10 mouse cellular contexts compared by ENCODE assay signal in genomic region chr5:103803927-103804590, GRCm38 (mm10).
DNase-seq lines count a peak whose midpoint lies in the region; ATAC-seq and TF ChIP-seq lines count a peak whose summit lies in the region.
"Had no signal": no experiment of that assay in that cellular context is flagged by ENCODE, and none has a peak within 500 bp of the region (broad histone marks: within the 10 kb centered on the region; RNA-seq: fewer than 3 reads in every experiment).

No protein-coding gene starts in this region.

- peak overlapping the region; percentile 41; the same call in 1 of the 2 replicates for H3K27ac ChIP-seq in intestine, postnatal 0 days (ENCODE audit: low read depth, low read length)
- H3K27ac ChIP-seq in intestine, embryonic 16.5 days (ENCODE audit: low read length), result no peak overlapping the region
- no peak overlapping the region for H3K27ac ChIP-seq in kidney, embryonic 14.5 days (ENCODE audit: low read depth, low read length)
- H3K27ac ChIP-seq: limb, embryonic 15.5 days had no signal

- H3K4me1 ChIP-seq in intestine, postnatal 0 days (replicated peaks; ENCODE audit: control insufficient read depth, insufficient read depth, low read length), result peaks cover 13% of the 10 kb centered on the region
- peaks cover 11% of the 10 kb centered on the region for H3K4me1 ChIP-seq in intestine, embryonic 16.5 days (ENCODE audit: control insufficient read depth, insufficient read depth, low read length)
- peaks cover 5% of the 10 kb centered on the region; the same call in 1 of the 2 replicates for H3K4me1 ChIP-seq in kidney, embryonic 14.5 days (ENCODE audit: control insufficient read depth, insufficient read depth, low read length)

- no peak overlapping the region for H3K4me3 ChIP-seq in intestine, postnatal 0 days (ENCODE audit: low read depth, low read length)
- H3K4me3 ChIP-seq in intestine, embryonic 16.5 days (ENCODE audit: low read length), result no peak overlapping the region
- H3K4me3 ChIP-seq in kidney, embryonic 14.5 days (ENCODE audit: low read length), result no peak overlapping the region
- H3K4me3 ChIP-seq: limb, embryonic 15.5 days had no signal

- no peak overlapping the region for H3K9ac ChIP-seq in intestine, postnatal 0 days (ENCODE audit: low read depth, low read length)
- H3K9ac ChIP-seq in intestine, embryonic 16.5 days (ENCODE audit: low read depth, low read length), result no peak overlapping the region
- no peak overlapping the region for H3K9ac ChIP-seq in kidney, embryonic 14.5 days (ENCODE audit: low read depth, low read length)
- H3K9ac ChIP-seq: limb, embryonic 15.5 days had no signal

- no peak for ATAC-seq in intestine, postnatal 0 days
- no peak for ATAC-seq in intestine, embryonic 16.5 days
- peak; percentile 76; the same call in 1 of the 2 replicates for ATAC-seq in kidney, embryonic 14.5 days (ENCODE audit: low FRiP score, low TSS enrichment)
- no peak for ATAC-seq in monocyte, adult 5-6 weeks (replicated peaks; ENCODE audit: insufficient number of reproducible peaks, low FRiP score, low TSS enrichment, poor library complexity, severe bottlenecking)

- WGBS in intestine, postnatal 0 days, result 37% methylated on average over 8 of the region's 8 CpGs
- 43% methylated on average over 8 of the region's 8 CpGs for WGBS in intestine, embryonic 16.5 days
- WGBS in kidney, embryonic 14.5 days, result 28% methylated on average over 8 of the region's 8 CpGs

- H3K9me3 ChIP-seq in intestine, postnatal 0 days (ENCODE audit: control insufficient read depth), result no peaks in the 10 kb centered on the region
- H3K9me3 ChIP-seq in intestine, embryonic 16.5 days (ENCODE audit: control insufficient read depth, low read length), result no peaks in the 10 kb centered on the region
- no peaks in the 10 kb centered on the region for H3K9me3 ChIP-seq in kidney, embryonic 14.5 days (ENCODE audit: control insufficient read depth, low read length)
- H3K9me3 ChIP-seq: limb, embryonic 15.5 days had no signal

- no peaks in the 10 kb centered on the region for H3K27me3 ChIP-seq in intestine, postnatal 0 days (replicated peaks; ENCODE audit: control insufficient read depth, insufficient read depth, low read length)
- H3K27me3 ChIP-seq in intestine, embryonic 16.5 days (replicated peaks; ENCODE audit: control insufficient read depth, insufficient read depth, low read length), result no peaks in the 10 kb centered on the region
- H3K27me3 ChIP-seq in kidney, embryonic 14.5 days (ENCODE audit: control insufficient read depth, insufficient read depth, low read length), result no peaks in the 10 kb centered on the region
- H3K27me3 ChIP-seq: CH12.LX; limb, embryonic 15.5 days had no signal

- DNase-seq in embryo, embryonic 11 days, result peak; percentile 57
- peak; percentile 62 to 75 for DNase-seq in heart, adult 9 months (ENCODE audit: low spot score in 2 of 2)
- peak; percentile 72 to 83 for DNase-seq in lung, adult 18-20 months
- DNase-seq in retina, embryonic 14.5 days (ENCODE audit: low spot score), result peak; percentile 66

- H3K36me3 ChIP-seq in intestine, postnatal 0 days (ENCODE audit: control insufficient read depth, insufficient read depth), result no peaks in the 10 kb centered on the region
- no peaks in the 10 kb centered on the region for H3K36me3 ChIP-seq in intestine, embryonic 16.5 days (ENCODE audit: control insufficient read depth, insufficient read depth, low read length)
- H3K36me3 ChIP-seq in kidney, embryonic 14.5 days (ENCODE audit: control insufficient read depth, insufficient read depth, low read length), result no peaks in the 10 kb centered on the region
- H3K36me3 ChIP-seq: limb, embryonic 15.5 days had no signal

- H3K4me2 ChIP-seq in intestine, postnatal 0 days (replicated peaks; ENCODE audit: low read depth), result no peak overlapping the region
- H3K4me2 ChIP-seq in intestine, embryonic 16.5 days (ENCODE audit: low read depth, low read length), result no peak overlapping the region
- no peak overlapping the region for H3K4me2 ChIP-seq in kidney, embryonic 14.5 days (replicated peaks; ENCODE audit: low read depth, low read length)
- H3K4me2 ChIP-seq: limb, embryonic 15.5 days had no signal

- no peak for TF ChIP-seq CTCF in intestine, postnatal 0 days (IDR thresholded peaks at IDR 0.05; ENCODE audit: low read depth)
